Mouse (Mus musculus): ENCODE measurements at regions not wholly inside any gene's neighbourhood (a gene's known extent, or its start where the extent isn't known, plus 50 kb on each side); places are given as distances from the start of the nearest gene placed in this dataset.

- TF ChIP-seq CTCF (IDR thresholded peaks at IDR 0.05; ENCODE audit: extremely low read depth, insufficient read depth, insufficient read length, insufficient replicate concordance) = no peak
- TF ChIP-seq POLR2A (IDR thresholded peaks at IDR 0.05; ENCODE audit: low read depth, low read length) = no peak
Observed at GRCm38 (mm10) chr2:79510485-79511094, 54.0 kb upstream of the Cerkl start.

Data from spleen, adult 2 months (tissue).